Mouse (Mus musculus): ENCODE measurements around the gene Scn5a.

DNA sequence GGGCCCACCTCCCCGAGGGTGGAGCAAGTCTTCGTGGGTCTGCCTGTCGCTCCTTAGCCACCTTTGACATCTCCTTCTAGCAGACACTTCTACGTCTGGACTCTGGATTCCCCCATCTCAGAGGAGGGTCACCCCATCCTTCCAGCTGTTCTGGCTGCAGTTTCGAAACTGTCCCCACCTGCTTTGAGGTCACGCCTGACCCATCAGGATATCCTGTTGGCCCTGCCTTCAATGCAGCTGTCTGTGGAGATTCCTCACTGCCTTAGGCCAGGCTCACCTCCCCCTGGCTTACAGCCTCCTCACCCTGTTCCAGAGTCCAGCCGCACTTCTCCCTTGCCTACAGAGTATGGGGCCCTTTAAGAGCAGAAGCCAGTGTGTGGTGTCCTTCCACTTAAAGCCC, 79.9 kb downstream of the Scn5a start:
- TF ChIP-seq CTCF (IDR thresholded peaks at IDR 0.05; ENCODE audit: low read depth), result no peak
- no peak for TF ChIP-seq EP300 (IDR thresholded peaks at IDR 0.05; ENCODE audit: low read depth)

Data from liver, embryonic 14.5 days (tissue).